Mouse (Mus musculus): ENCODE data around the gene Dnajc30.
"Not testable (repeated sequence)": the region's sequence is repeated elsewhere in the genome, so short reads cannot be mapped to it uniquely, and the experiment has no call there.

Dnajc30 gene

GRCm38 (mm10) chr5:135063629-135064381 lies at the start of gene Dnajc30:
Gene Dnajc30 (plus strand): TSS chr5:135064202.
- peak; percentile 94 to 97 for DNase-seq (ENCODE audit: low spot score in 2 of 2)

- DNase-seq (ENCODE audit: low spot score in 2 of 2) = peak; percentile 69 to 84
These were observed 48.5 kb upstream of the Dnajc30 start for GRCm38 (mm10) chr5:135015497-135015896.

- DNase-seq (ENCODE audit: low spot score in 2 of 2) = no peak
These were observed 47.7 kb upstream of the Dnajc30 start for GRCm38 (mm10) chr5:135016224-135016759.

- peak in 1 of 2 experiments; percentile 58 for DNase-seq (ENCODE audit: low spot score in 2 of 2)
These were observed 42.2 kb upstream of the Dnajc30 start for GRCm38 (mm10) chr5:135021814-135022213.

- DNase-seq (ENCODE audit: low spot score in 2 of 2) = peak; percentile 91 to 92
These were observed 40.4 kb upstream of the Dnajc30 start, which contains the start of gene Stx1a for GRCm38 (mm10) chr5:135023344-135024173. Gene Stx1a (plus strand): TSS chr5:135023482.

GRCm38 (mm10) chr5:135024665-135025224 lies 39.3 kb upstream of the Dnajc30 start:
- DNase-seq (ENCODE audit: low spot score in 2 of 2) = no peak

- DNase-seq (ENCODE audit: low spot score in 2 of 2) = no peak
These were observed 38.1 kb upstream of the Dnajc30 start for GRCm38 (mm10) chr5:135025899-135026298.

GRCm38 (mm10) chr5:135029007-135029854 lies 34.8 kb upstream of the Dnajc30 start:
- DNase-seq (ENCODE audit: low spot score in 2 of 2) = no peak

- DNase-seq (ENCODE audit: low spot score in 2 of 2) = no peak
These were observed 31.4 kb upstream of the Dnajc30 start for GRCm38 (mm10) chr5:135032581-135032980.

- DNase-seq (ENCODE audit: low spot score in 2 of 2) = no peak
These were observed 29.4 kb upstream of the Dnajc30 start for GRCm38 (mm10) chr5:135034593-135034992.

GRCm38 (mm10) chr5:135035608-135036359 lies 28.2 kb upstream of the Dnajc30 start:
- DNase-seq (ENCODE audit: low spot score in 2 of 2) = no peak

- DNase-seq (ENCODE audit: low spot score in 2 of 2) = no peak
These were observed 26.1 kb upstream of the Dnajc30 start for GRCm38 (mm10) chr5:135037946-135038345.

GRCm38 (mm10) chr5:135039541-135039940 lies 24.5 kb upstream of the Dnajc30 start:
- DNase-seq (ENCODE audit: low spot score in 2 of 2) = no peak

GRCm38 (mm10) chr5:135040059-135040458 lies 23.9 kb upstream of the Dnajc30 start:
- DNase-seq (ENCODE audit: low spot score in 2 of 2) = no peak

GRCm38 (mm10) chr5:135040777-135041176 lies 23.2 kb upstream of the Dnajc30 start:
- DNase-seq (ENCODE audit: low spot score in 2 of 2) = peak in 1 of 2 experiments; percentile 52

- no peak for DNase-seq (ENCODE audit: low spot score in 2 of 2)
These were observed 21.8 kb upstream of the Dnajc30 start for GRCm38 (mm10) chr5:135042105-135042788.

GRCm38 (mm10) chr5:135044575-135044974 lies 19.4 kb upstream of the Dnajc30 start:
- no peak for DNase-seq (ENCODE audit: low spot score in 2 of 2)

GRCm38 (mm10) chr5:135048539-135048938 lies 15.5 kb upstream of the Dnajc30 start:
- no peak for DNase-seq (ENCODE audit: low spot score in 2 of 2)

GRCm38 (mm10) chr5:135049268-135049667 lies 14.7 kb upstream of the Dnajc30 start:
- DNase-seq (ENCODE audit: low spot score in 2 of 2) = not testable (repeated sequence)

- no peak for DNase-seq (ENCODE audit: low spot score in 2 of 2)
These were observed 10.6 kb upstream of the Dnajc30 start for GRCm38 (mm10) chr5:135053356-135053755.
